Mouse (Mus musculus): ENCODE data around the gene Apol8. TPM values are rescaled to one million over a fixed set of nuclear protein-coding genes. Genes with fewer than 3 reads are reported as not detected.
A peak's percentile ranks its signal among the peaks of the same experiment; 100 is the strongest.

The Apol8 gene
- total RNA-seq (2021), result 1 to 10 TPM in 1 of 2 experiments, under 1 TPM in 1; 0.97 to 1.2 TPM

GRCm38 (mm10) chr15:77756848-77757247 lies at the start of gene Apol8:
Apol8 (minus strand) TSS chr15:77757003.
- intact Hi-C loops (cut with DNase I), result no loop called here

GRCm38 (mm10) chr15:77805657-77806056 lies 48.9 kb upstream of the Apol8 start:
- intact Hi-C loops (cut with DNase I), result no loop called here
- no peak for DNase-seq (ENCODE audit: extremely low spot score in 1 of 2, low spot score in 2 of 2)

More at GRCm38 (mm10) chr15:77756848-77757247, at the start of gene Apol8:
- peak; percentile 46 to 63 for DNase-seq (ENCODE audit: extremely low spot score in 1 of 2, low spot score in 2 of 2)

- DNase-seq (ENCODE audit: extremely low spot score in 1 of 2, low spot score in 2 of 2), result no peak
- intact Hi-C loops (cut with DNase I), result loop anchor here (5.0 kb wide), 1 partner anchor 37 kb away; the partner anchor contains the start of gene Myh9
Measured at GRCm38 (mm10) chr15:77804949-77805348, 48.1 kb upstream of the Apol8 start.

GRCm38 (mm10) chr15:77804460-77804859 lies 47.7 kb upstream of the Apol8 start:
- intact Hi-C loops (cut with DNase I), result loop anchor here (5.0 kb wide), 1 partner anchor 38 kb away; the partner anchor contains the start of gene Myh9
- DNase-seq (ENCODE audit: extremely low spot score in 1 of 2, low spot score in 2 of 2), result no peak

- no peak for DNase-seq (ENCODE audit: extremely low spot score in 1 of 2, low spot score in 2 of 2)
- intact Hi-C loops (cut with DNase I), result loop anchor here (5.0 kb wide), 1 partner anchor 39 kb away; the partner anchor contains the start of gene Myh9
Measured at GRCm38 (mm10) chr15:77803747-77804146, 46.9 kb upstream of the Apol8 start.

- intact Hi-C loops (cut with DNase I), result loop anchor here (5.0 kb wide), 1 partner anchor 39 kb away; the partner anchor contains the start of gene Myh9
- DNase-seq (ENCODE audit: extremely low spot score in 1 of 2, low spot score in 2 of 2), result no peak
Measured at GRCm38 (mm10) chr15:77802992-77803391, 46.2 kb upstream of the Apol8 start.

GRCm38 (mm10) chr15:77801188-77801587 lies 44.4 kb upstream of the Apol8 start:
- no peak for DNase-seq (ENCODE audit: extremely low spot score in 1 of 2, low spot score in 2 of 2)

GRCm38 (mm10) chr15:77800511-77800910 lies 43.7 kb upstream of the Apol8 start:
- peak in 1 of 2 experiments; percentile 74 for DNase-seq (ENCODE audit: extremely low spot score in 1 of 2, low spot score in 2 of 2)
- intact Hi-C loops (cut with DNase I), result loop anchor here (5.0 kb wide), 1 partner anchor 42 kb away; the partner anchor contains the start of gene Myh9

More at GRCm38 (mm10) chr15:77801188-77801587, 44.4 kb upstream of the Apol8 start:
- intact Hi-C loops (cut with DNase I), result loop anchor here (5.0 kb wide), 1 partner anchor 41 kb away; the partner anchor contains the start of gene Myh9

- no peak for DNase-seq (ENCODE audit: extremely low spot score in 1 of 2, low spot score in 2 of 2)
- intact Hi-C loops (cut with DNase I), result loop anchor here (5.0 kb wide), 1 partner anchor 43 kb away; the partner anchor contains the start of gene Myh9
Measured at GRCm38 (mm10) chr15:77799491-77800474, 43.0 kb upstream of the Apol8 start.

- intact Hi-C loops (cut with DNase I), result no loop called here
- peak in 1 of 2 experiments; percentile 69 for DNase-seq (ENCODE audit: extremely low spot score in 1 of 2, low spot score in 2 of 2)
Measured at GRCm38 (mm10) chr15:77798664-77799490, 42.1 kb upstream of the Apol8 start.

- DNase-seq (ENCODE audit: extremely low spot score in 1 of 2, low spot score in 2 of 2), result no peak
- intact Hi-C loops (cut with DNase I), result no loop called here
Measured at GRCm38 (mm10) chr15:77797609-77798411, 41.0 kb upstream of the Apol8 start.

GRCm38 (mm10) chr15:77796409-77797035 lies 39.7 kb upstream of the Apol8 start:
- intact Hi-C loops (cut with DNase I), result no loop called here
- no peak for DNase-seq (ENCODE audit: extremely low spot score in 1 of 2, low spot score in 2 of 2)

GRCm38 (mm10) chr15:77794908-77795356 lies 38.1 kb upstream of the Apol8 start:
- intact Hi-C loops (cut with DNase I), result no loop called here
- no peak for DNase-seq (ENCODE audit: extremely low spot score in 1 of 2, low spot score in 2 of 2)

- intact Hi-C loops (cut with DNase I), result no loop called here
- no peak for DNase-seq (ENCODE audit: extremely low spot score in 1 of 2, low spot score in 2 of 2)
Measured at GRCm38 (mm10) chr15:77794138-77794907, 37.5 kb upstream of the Apol8 start.

GRCm38 (mm10) chr15:77793554-77793953 lies 36.8 kb upstream of the Apol8 start:
- intact Hi-C loops (cut with DNase I), result no loop called here
- DNase-seq (ENCODE audit: extremely low spot score in 1 of 2, low spot score in 2 of 2), result no peak

- no peak for DNase-seq (ENCODE audit: extremely low spot score in 1 of 2, low spot score in 2 of 2)
- intact Hi-C loops (cut with DNase I), result no loop called here
Measured at GRCm38 (mm10) chr15:77793094-77793493, 36.3 kb upstream of the Apol8 start.

GRCm38 (mm10) chr15:77792056-77792455 lies 35.3 kb upstream of the Apol8 start:
- no peak for DNase-seq (ENCODE audit: extremely low spot score in 1 of 2, low spot score in 2 of 2)
- intact Hi-C loops (cut with DNase I), result no loop called here

All from left cerebral cortex, postnatal 10 days (tissue).